Comparison of ENCODE assay signal across 7 mouse cellular contexts in genomic region chr10:81575208-81575631, GRCm38 (mm10). TPM values are rescaled to one million over a fixed set of nuclear protein-coding genes. Genes with fewer than 3 reads are reported as not detected.
A peak's percentile ranks its signal among the peaks of the same experiment; 100 is the strongest.
DNase-seq lines count a peak whose midpoint lies in the region; ATAC-seq and TF ChIP-seq lines count a peak whose summit lies in the region.

No protein-coding gene starts in this region.

- H3K4me1 ChIP-seq in heart, embryonic 14.5 days (ENCODE audit: control insufficient read depth in 2 of 2, insufficient read depth in 2 of 2, low read length in 2 of 2) = peaks cover 21 to 23% of the 10 kb centered on the region in 2 experiments
- H3K4me1 ChIP-seq in midbrain, postnatal 0 days (ENCODE audit: insufficient read depth, low read length) = peaks cover 9% of the 10 kb centered on the region

- 0 out of 2 replicates have a peak, but pooled peaks cover 3% of the 10 kb centered on the region for H3K27me3 ChIP-seq in heart, embryonic 14.5 days (ENCODE audit: control insufficient read depth, insufficient read depth, low read length)
- H3K27me3 ChIP-seq in midbrain, postnatal 0 days (ENCODE audit: insufficient read depth, low read length) = peaks cover 15% of the 10 kb centered on the region

- peak overlapping the region; percentile 86 for H3K9ac ChIP-seq in heart, embryonic 14.5 days (ENCODE audit: low read length)
- peak overlapping the region; percentile 58 for H3K9ac ChIP-seq in midbrain, postnatal 0 days (replicated peaks; ENCODE audit: low read length, poor library complexity, severe bottlenecking)

- peak overlapping the region; percentile 66 to 74 for H3K4me3 ChIP-seq in heart, embryonic 14.5 days (ENCODE audit: control insufficient read depth in 1 of 2, insufficient read depth in 1 of 2, low read depth in 1 of 2, low read length in 2 of 2)
- peak overlapping the region; percentile 66 for H3K4me3 ChIP-seq in midbrain, postnatal 0 days (ENCODE audit: low read depth, low read length)

- H3K36me3 ChIP-seq in heart, embryonic 14.5 days (ENCODE audit: control insufficient read depth, insufficient read depth, low read length) = 0 out of 2 replicates have a peak, but pooled peaks cover 7% of the 10 kb centered on the region
- no peaks in the 10 kb centered on the region for H3K36me3 ChIP-seq in midbrain, postnatal 0 days (ENCODE audit: insufficient read depth, low read length)

- TF ChIP-seq CTCF in midbrain, postnatal 0 days (IDR thresholded peaks at IDR 0.05) = no peak

- no peak for ATAC-seq in heart, embryonic 14.5 days (ENCODE audit: insufficient number of reproducible peaks, insufficient read depth, low FRiP score, low read depth)
- no peak for ATAC-seq in midbrain, postnatal 0 days (ENCODE audit: low FRiP score)

- DNase-seq in urinary bladder, postnatal 14 days (ENCODE audit: low spot score) = peak; percentile 56
- DNase-seq in urinary bladder, postnatal 25 days (ENCODE audit: low spot score) = no peak
- DNase-seq in cerebellum, adult 9-11 months = peak; percentile 77
- peak; percentile 67 to 76 for DNase-seq in kidney, postnatal 4 days
- DNase-seq in midbrain, postnatal 0 days (ENCODE audit: low spot score) = no peak
- DNase-seq in layer of hippocampus, adult 18-20 months (ENCODE audit: low spot score in 2 of 2) = no peak

- peak overlapping the region in 1 of 2 experiments; percentile 48; a peak in 1 of 4 replicates for H3K27ac ChIP-seq in heart, embryonic 14.5 days (replicated peaks in 1 of 2; ENCODE audit: control insufficient read depth in 1 of 2, insufficient read depth in 1 of 2, low read depth in 2 of 2, low read length in 2 of 2)
- no peak overlapping the region for H3K27ac ChIP-seq in midbrain, postnatal 0 days (ENCODE audit: low read depth, low read length)

- 0% methylated on average over 28 of the region's 30 CpGs for WGBS in heart, embryonic 14.5 days
- 0% methylated on average over 25 of the region's 30 CpGs for WGBS in midbrain, postnatal 0 days

- peak overlapping the region; percentile 88 for H3K4me2 ChIP-seq in heart, embryonic 14.5 days (ENCODE audit: low read length)
- H3K4me2 ChIP-seq in midbrain, postnatal 0 days (ENCODE audit: low read depth, low read length, poor library complexity, severe bottlenecking) = peak overlapping the region; percentile 82

- no peaks in the 10 kb centered on the region for H3K9me3 ChIP-seq in heart, embryonic 14.5 days (ENCODE audit: control insufficient read depth, low read length)
- H3K9me3 ChIP-seq in midbrain, postnatal 0 days (ENCODE audit: low read length) = no peaks in the 10 kb centered on the region

RNA-seq across cellular contexts. Expression of gene Tle2, which starts 0.9 kb away (rescaled TPM):
- 21.6 and 21.8 TPM in 2 replicates for polyA plus RNA-seq in heart, embryonic 14.5 days (2014; fragmentation: Nextera tagmentation; extraction: Ambion mirVana)
- 31.2 and 35.6 TPM in 2 replicates for total RNA-seq in midbrain, postnatal 0 days (2014; rRNA removed)
- 56.8 and 57.3 TPM in 2 replicates for polyA plus RNA-seq in midbrain, postnatal 0 days (2015; fragmentation: Nextera tagmentation; extraction: Ambion mirVana)
- total RNA-seq in layer of hippocampus, adult 18-20 months (2021) = 10 to 100 TPM; 31.6 to 31.8 TPM

RNA-seq across cellular contexts. Expression of gene Aes, which starts 15.9 kb away (rescaled TPM):
- polyA plus RNA-seq in heart, embryonic 14.5 days (2014; fragmentation: Nextera tagmentation; extraction: Ambion mirVana) = 367 and 598 TPM in 2 replicates
- total RNA-seq in midbrain, postnatal 0 days (2014; rRNA removed) = 539 and 662 TPM in 2 replicates
- polyA plus RNA-seq in midbrain, postnatal 0 days (2015; fragmentation: Nextera tagmentation; extraction: Ambion mirVana) = 805 and 854 TPM in 2 replicates
- total RNA-seq in layer of hippocampus, adult 18-20 months (2021) = 100 to 1,000 TPM; 765 to 778 TPM

RNA-seq across cellular contexts. Expression of gene Tle6, which starts 25.7 kb away (rescaled TPM):
- polyA plus RNA-seq in heart, embryonic 14.5 days (2014; fragmentation: Nextera tagmentation; extraction: Ambion mirVana) = 30.7 and 35.3 TPM in 2 replicates
- 8.4 and 13.3 TPM in 2 replicates for total RNA-seq in midbrain, postnatal 0 days (2014; rRNA removed)
- 4.7 and 7.5 TPM in 2 replicates for polyA plus RNA-seq in midbrain, postnatal 0 days (2015; fragmentation: Nextera tagmentation; extraction: Ambion mirVana)
- 1 to 10 TPM; 2.6 to 4.1 TPM for total RNA-seq in layer of hippocampus, adult 18-20 months (2021)

RNA-seq across cellular contexts. Expression of gene Gna11, which starts 30.2 kb away (rescaled TPM):
- polyA plus RNA-seq in heart, embryonic 14.5 days (2014; fragmentation: Nextera tagmentation; extraction: Ambion mirVana) = 54.9 and 57.4 TPM in 2 replicates
- 108 and 130 TPM in 2 replicates for total RNA-seq in midbrain, postnatal 0 days (2014; rRNA removed)
- 107 and 108 TPM in 2 replicates for polyA plus RNA-seq in midbrain, postnatal 0 days (2015; fragmentation: Nextera tagmentation; extraction: Ambion mirVana)
- 100 to 1,000 TPM; 124 to 126 TPM for total RNA-seq in layer of hippocampus, adult 18-20 months (2021)

RNA-seq across cellular contexts. Expression of gene BC025920, which starts 30.9 kb away (rescaled TPM):
- polyA plus RNA-seq in heart, embryonic 14.5 days (2014; fragmentation: Nextera tagmentation; extraction: Ambion mirVana) = 0.35 and 0.84 TPM in 2 replicates
- 1.2 and 2.6 TPM in 2 replicates for total RNA-seq in midbrain, postnatal 0 days (2014; rRNA removed)
- polyA plus RNA-seq in midbrain, postnatal 0 days (2015; fragmentation: Nextera tagmentation; extraction: Ambion mirVana) = 0.80 and 1.6 TPM in 2 replicates
- total RNA-seq in layer of hippocampus, adult 18-20 months (2021) = 1 to 10 TPM; 3.6 to 3.8 TPM

Comparison
In these comparisons a context has a peak if more than half of its experiments do, and no peak if none do; other contexts are left out.
1. DNase-seq: peak in urinary bladder, postnatal 14 days (single experiment), cerebellum, adult 9-11 months (single experiment) and kidney, postnatal 4 days (2 of 2); none in urinary bladder, postnatal 25 days (single experiment), midbrain, postnatal 0 days (single experiment) and layer of hippocampus, adult 18-20 months (0 of 2).